Mouse (Mus musculus) heart, embryonic 11.5 days (tissue): ENCODE results near the gene Ptk7. TPM values are rescaled to one million over a fixed set of nuclear protein-coding genes. Genes with fewer than 3 reads are reported as not detected.

Experiments
- ATAC-seq: fragments of 200-750 bp; cut with Nextera tagmentation; replicated peaks from 2 replicates; pipeline ENCODE4 v1.8.0; 2017; ENCODE audit warnings: moderate library complexity; ENCODE audit not compliant: insufficient number of reproducible peaks, low FRiP score, low TSS enrichment
- H3K27ac ChIP-seq: fragments of 300-500 bp; sonication (generic); 2 replicates; pipeline ENCODE4 v1.5.1; 2014; ENCODE audit warnings: mild to moderate bottlenecking, low read depth, low read length
- H3K27me3 ChIP-seq: fragments of 300-500 bp; sonication (generic); 2 replicates; pipeline ENCODE4 v1.6.1; 2014; ENCODE audit warnings: mild to moderate bottlenecking, low read length, mixed read lengths; ENCODE audit not compliant: control insufficient read depth, insufficient read depth
- H3K36me3 ChIP-seq: fragments of 300-500 bp; sonication (generic); 2 replicates; pipeline ENCODE4 v1.6.1; 2014; ENCODE audit warnings: mild to moderate bottlenecking, low read length, moderate library complexity, mixed read lengths; ENCODE audit not compliant: control insufficient read depth, insufficient read depth
- H3K4me1 ChIP-seq: fragments of 300-500 bp; sonication (generic); 2 replicates; pipeline ENCODE4 v1.6.1; 2014; ENCODE audit warnings: low read length; ENCODE audit not compliant: control insufficient read depth, insufficient read depth
- H3K4me2 ChIP-seq: fragments of 300-500 bp; sonication (generic); 2 replicates; pipeline ENCODE4 v1.6.1; 2014; ENCODE audit warnings: mild to moderate bottlenecking, moderate library complexity
- H3K4me3 ChIP-seq: fragments of 300-500 bp; sonication (generic); 2 replicates; pipeline ENCODE4 v1.5.1; 2014; ENCODE audit warnings: low read depth, low read length
- H3K9ac ChIP-seq: fragments of 300-500 bp; sonication (generic); 2 replicates; pipeline ENCODE4 v1.6.1; 2014; ENCODE audit warnings: mild to moderate bottlenecking, low read depth, low read length, moderate library complexity
- H3K9me3 ChIP-seq: fragments of 300-500 bp; sonication (generic); replicated peaks from 2 replicates; pipeline ENCODE4 v1.6.1; 2016; ENCODE audit warnings: low read length; ENCODE audit not compliant: control insufficient read depth
- WGBS: fragments of 180-500 bp; shearing (Covaris S2); extraction: QIAGEN DNeasy Blood & Tissue Kit; methylation state at CpG from one replicate; pipeline ENCODE4 v1.1.7; 2014; ENCODE audit not compliant: insufficient replicate concordance; 5-methylcytosine and 5-hydroxymethylcytosine counted together
- microRNA-seq: library from miRNA; unstranded; fragments of <30 nt; microRNA quantifications from one replicate; pipeline ENCODE4, GENCODE M21; 2016; ENCODE audit warnings: borderline number of aligned reads
- polyA plus RNA-seq: library from polyadenylated mRNA; unstranded; fragments of >200 nt; fragmentation: Nextera tagmentation; extraction: Ambion mirVana; gene quantifications from 2 replicates; pipeline ENCODE4 v1.2.1, GENCODE M21; 2014

Gene Ptk7
- polyA plus RNA-seq, 1 experiment from 2014 or later = 18.8 TPM

- H3K36me3 ChIP-seq = no peaks in the 10 kb centered on the region
- peaks cover 15% of the 10 kb centered on the region; the same call in 1 of the 2 replicates for H3K27me3 ChIP-seq
Measured at GRCm38 (mm10) chr17:46521963-46522668, 107.2 kb downstream of the Ptk7 start.

GRCm38 (mm10) chr17:46521174-46521573, 108.1 kb downstream of the Ptk7 start:
- Histone ChIP-seq H3K4me2 (peak overlapping the region; percentile 63), H3K9me3 (no peaks in the 10 kb centered on the region), H3K27me3 (peaks cover 15% of the 10 kb centered on the region; the same call in 1 of the 2 replicates), H3K36me3 (no peaks in the 10 kb centered on the region), H3K9ac (peak overlapping the region; percentile 58), H3K27ac (0 out of 2 replicates have a peak overlapping the region, but pooled peaks have one; percentile 22), H3K4me3 (no peak overlapping the region; the same call in 1 of the 2 replicates), H3K4me1 (peaks cover 19% of the 10 kb centered on the region)
- 0 out of 2 replicates have a peak, but pooled peaks have one; percentile 4 for ATAC-seq
- WGBS = 62% methylated on average over 9 of the region's 9 CpGs

More at GRCm38 (mm10) chr17:46521963-46522668, 107.2 kb downstream of the Ptk7 start:
- Histone ChIP-seq H3K27ac (no peak overlapping the region), H3K9me3 (no peaks in the 10 kb centered on the region), H3K9ac (0 out of 2 replicates have a peak overlapping the region, but pooled peaks have one; percentile 43), H3K4me2 (no peak overlapping the region), H3K4me1 (peaks cover 19% of the 10 kb centered on the region), H3K4me3 (no peak overlapping the region)
- ATAC-seq = no peak
- 30% methylated on average over 24 of the region's 24 CpGs for WGBS

- Histone ChIP-seq H3K4me3 (peak overlapping the region; percentile 27), H3K9me3 (no peaks in the 10 kb centered on the region), H3K27me3 (peaks cover 15% of the 10 kb centered on the region; the same call in 1 of the 2 replicates), H3K27ac (0 out of 2 replicates have a peak overlapping the region, but pooled peaks have one; percentile 22), H3K4me1 (peaks cover 19% of the 10 kb centered on the region), H3K9ac (peak overlapping the region; percentile 58), H3K4me2 (peak overlapping the region; percentile 63), H3K36me3 (no peaks in the 10 kb centered on the region)
- ATAC-seq = peak; percentile 47; the same call in 1 of the 2 replicates
- WGBS = 21% methylated on average over 25 of the region's 25 CpGs
Measured at GRCm38 (mm10) chr17:46520385-46520979, 108.8 kb downstream of the Ptk7 start.

- Histone ChIP-seq H3K27ac (no peak overlapping the region), H3K9ac (peak overlapping the region; percentile 58; the same call in 1 of the 2 replicates), H3K4me3 (peak overlapping the region; percentile 27), H3K9me3 (no peaks in the 10 kb centered on the region), H3K4me2 (peak overlapping the region; percentile 63), H3K36me3 (no peaks in the 10 kb centered on the region), H3K27me3 (peaks cover 15% of the 10 kb centered on the region; the same call in 1 of the 2 replicates), H3K4me1 (peaks cover 19% of the 10 kb centered on the region)
- WGBS = 47% methylated on average over 10 of the region's 10 CpGs
- ATAC-seq = 0 out of 2 replicates have a peak, but pooled peaks have one; percentile 20
Measured at GRCm38 (mm10) chr17:46519971-46520370, 109.3 kb downstream of the Ptk7 start.

Small RNA genes lying within 50 kb of the gene (microRNA-seq; reads per million reads assigned to microRNA genes)
- 2.2 reads per million, percentile 26 among the genes with 10 or more reads in this experiment for gene Mir6976

Other genes starting within 250 kb of the Ptk7 start
- 6.1 and 8.2 TPM in 2 replicates for gene Zfp318, start 245.8 kb downstream of the Ptk7 start, polyA plus RNA-seq
- 0.39 and 0.97 TPM in 2 replicates for gene Crip3, start 200.6 kb downstream of the Ptk7 start, polyA plus RNA-seq
- 0.20 TPM in 1 of 2 replicates, not detected in the other for gene Slc22a7, start 191.0 kb downstream of the Ptk7 start, polyA plus RNA-seq
- 0.04 and 0.07 TPM in 2 replicates for gene Ttbk1, start 141.8 kb downstream of the Ptk7 start, polyA plus RNA-seq
- gene Dnph1, start 132.8 kb downstream of the Ptk7 start, polyA plus RNA-seq = 27.9 and 28.4 TPM in 2 replicates
- gene Cul9, start 83.1 kb downstream of the Ptk7 start, polyA plus RNA-seq = 2.5 and 4.4 TPM in 2 replicates
- 14.6 and 15.0 TPM in 2 replicates for gene Srf, start 73.3 kb downstream of the Ptk7 start, polyA plus RNA-seq
- 16.5 and 18.0 TPM in 2 replicates for gene Klc4, start 16.5 kb upstream of the Ptk7 start, polyA plus RNA-seq
- gene Mrpl2, start 16.7 kb upstream of the Ptk7 start, polyA plus RNA-seq = 110 and 119 TPM in 2 replicates
- 33.6 and 36.2 TPM in 2 replicates for gene Cul7, start 20.8 kb upstream of the Ptk7 start, polyA plus RNA-seq
- 37.0 and 40.8 TPM in 2 replicates for gene Rrp36, start 44.8 kb upstream of the Ptk7 start, polyA plus RNA-seq
- gene Mea1, start 49.3 kb upstream of the Ptk7 start, polyA plus RNA-seq = 142 and 154 TPM in 2 replicates
- gene Klhdc3, start 51.4 kb upstream of the Ptk7 start, polyA plus RNA-seq = 117 and 143 TPM in 2 replicates
- 52.5 and 63.6 TPM in 2 replicates for gene Ppp2r5d, start 75.6 kb upstream of the Ptk7 start, polyA plus RNA-seq
- 9.0 and 9.7 TPM in 2 replicates for gene Pex6, start 82.0 kb upstream of the Ptk7 start, polyA plus RNA-seq
- 0.61 and 1.0 TPM in 2 replicates for gene Gnmt, start 99.7 kb upstream of the Ptk7 start, polyA plus RNA-seq
- 46.5 and 51.9 TPM in 2 replicates for gene Cnpy3, start 122.7 kb upstream of the Ptk7 start, polyA plus RNA-seq
- gene Ptcra, start 134.2 kb upstream of the Ptk7 start, polyA plus RNA-seq = 0.24 and 0.34 TPM in 2 replicates
- gene 2310039H08Rik, start 143.1 kb upstream of the Ptk7 start, polyA plus RNA-seq = 43.9 and 45.3 TPM in 2 replicates
- 115 and 116 TPM in 2 replicates for gene Rpl7l1, start 153.2 kb upstream of the Ptk7 start, polyA plus RNA-seq
- gene Bicral, start 229.0 kb upstream of the Ptk7 start, polyA plus RNA-seq = 4.1 and 4.9 TPM in 2 replicates